Mouse (Mus musculus): ENCODE measurements around the gene Ppp1r1a.

- TF ChIP-seq CTCF (IDR thresholded peaks at IDR 0.05; ENCODE audit: control insufficient read depth, insufficient read depth, low read length) (no peak), POLR2A (IDR thresholded peaks at IDR 0.05; ENCODE audit: borderline replicate concordance, control insufficient read depth, low read depth, low read length) (no peak)
Measured at GRCm38 (mm10) chr15:103514914-103515313, 22.9 kb downstream of the Ppp1r1a start.
